ENCODE assay signal across 25 mouse cellular contexts in the genomic region with DNA sequence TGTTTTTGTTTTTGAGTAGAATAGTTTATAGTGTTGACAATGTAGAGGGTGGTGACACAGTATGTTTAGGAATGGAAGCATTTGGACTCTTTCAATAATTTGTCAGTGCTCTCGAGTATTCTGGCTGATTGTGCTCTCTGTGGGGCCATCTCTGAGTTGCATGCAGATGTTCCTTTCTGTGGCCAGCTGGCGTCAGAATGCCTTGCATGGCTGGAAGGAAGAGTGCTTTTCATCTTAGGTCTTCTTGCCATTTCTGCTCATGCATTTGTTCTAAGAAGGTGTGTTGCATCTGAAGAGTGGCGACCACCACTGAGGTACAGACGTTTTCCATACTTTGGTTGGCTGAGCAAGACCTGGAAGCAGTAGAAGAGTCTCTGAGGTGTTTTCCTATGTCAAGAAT. TPM values are rescaled to one million over a fixed set of nuclear protein-coding genes. Genes with fewer than 3 reads are reported as not detected.
"Had no signal": no experiment of that assay in that cellular context is flagged by ENCODE, and none has a peak within 500 bp of the region (broad histone marks: within the 10 kb centered on the region; RNA-seq: fewer than 3 reads in every experiment).

No protein-coding gene starts in this region.

- H3K4me1 ChIP-seq: limb, embryonic 10.5 days; liver, embryonic 12.5 days; liver, embryonic 15.5 days; lung, embryonic 15.5 days; megakaryocyte, embryonic 14.5 days; midbrain, embryonic 13.5 days; neural tube, embryonic 13.5 days had no signal

- H3K4me3 ChIP-seq: layer of hippocampus, adult 2 months; limb, embryonic 10.5 days; limb, embryonic 13.5 days; liver, embryonic 12.5 days; liver, embryonic 15.5 days; lung, embryonic 15.5 days; megakaryocyte, embryonic 14.5 days; midbrain, embryonic 10.5 days; midbrain, embryonic 13.5 days; myocyte; neural tube, embryonic 13.5 days had no signal

- H3K27me3 ChIP-seq: limb, embryonic 13.5 days; liver, embryonic 12.5 days; liver, embryonic 15.5 days; lung, embryonic 15.5 days; megakaryocyte, embryonic 14.5 days; midbrain, embryonic 13.5 days; neural tube, embryonic 13.5 days had no signal

- H3K9me3 ChIP-seq: limb, embryonic 10.5 days; limb, embryonic 13.5 days; liver, embryonic 12.5 days; liver, embryonic 15.5 days; lung, embryonic 15.5 days; midbrain, embryonic 10.5 days; midbrain, embryonic 13.5 days; neural tube, embryonic 13.5 days had no signal

- H3K36me3 ChIP-seq: limb, embryonic 10.5 days; limb, embryonic 13.5 days; liver, embryonic 12.5 days; liver, embryonic 15.5 days; lung, embryonic 15.5 days; midbrain, embryonic 10.5 days; midbrain, embryonic 13.5 days; neural tube, embryonic 13.5 days had no signal

- DNase-seq: kidney, postnatal 25 days; layer of hippocampus, adult 9-11 months; liver; lung, adult 18-20 months; lung, postnatal 10 days; lung, postnatal 36 days; retina, postnatal 1 day; right cerebral cortex, postnatal 25 days; thymus, adult 18-20 months; thymus, postnatal 36 days had no signal

- H3K27ac ChIP-seq: kidney, postnatal 0 days; layer of hippocampus, adult 2 months; limb, embryonic 10.5 days; limb, embryonic 13.5 days; liver, embryonic 12.5 days; liver, embryonic 15.5 days; lung, embryonic 15.5 days; midbrain, embryonic 10.5 days; midbrain, embryonic 13.5 days; neural tube, embryonic 13.5 days; stomach, postnatal 0 days had no signal

RNA-seq across cellular contexts. Expression of a gene that starts 24.2 kb away (rescaled TPM):
- total RNA-seq: monocyte, adult 5-6 weeks; neutrophil, adult 5-6 weeks had no signal
